Mouse (Mus musculus) erythroblast, embryonic 14.5 days (primary cell): ENCODE results near the gene Olfr373. TPM values are rescaled to one million over a fixed set of nuclear protein-coding genes. Genes with fewer than 3 reads are reported as not detected.

Experiments used
- H3K27me3 ChIP-seq: 2 replicates; pipeline ENCODE4 v1.6.1; 2012; ENCODE audit warnings: inconsistent platforms; ENCODE audit not compliant: control insufficient read depth
- H3K36me3 ChIP-seq: 2 replicates; pipeline ENCODE4 v1.6.1; 2012; ENCODE audit warnings: mild to moderate bottlenecking, inconsistent platforms; ENCODE audit not compliant: control insufficient read depth
- H3K4me1 ChIP-seq: 2 replicates; pipeline ENCODE4 v1.6.1; 2012; ENCODE audit warnings: inconsistent platforms; ENCODE audit not compliant: control insufficient read depth
- H3K4me3 ChIP-seq: replicated peaks from 2 replicates; pipeline ENCODE3; 2012; ENCODE audit warnings: moderate library complexity, mild to moderate bottlenecking, inconsistent platforms
- H3K9me3 ChIP-seq: 2 replicates; pipeline ENCODE4 v1.6.1; 2012; ENCODE audit warnings: low read length, inconsistent platforms, mixed read lengths; ENCODE audit not compliant: control insufficient read depth
- GATA1 ChIP-seq: IDR thresholded peaks from 2 replicates; pipeline ENCODE4 v1.6.1; 2012; ENCODE audit warnings: low read length, inconsistent platforms, mixed read lengths
- TAL1 ChIP-seq: IDR thresholded peaks from 3 replicates; pipeline ENCODE4 v1.6.1; 2012; ENCODE audit warnings: low read length, inconsistent platforms, mixed read lengths
- polyA plus RNA-seq: library from polyadenylated mRNA; stranded (reverse); fragments of >175 nt; gene quantifications from 2 replicates; pipeline ENCODE4 v1.2.3, GENCODE M21; 2012

The Olfr373 gene
- polyA plus RNA-seq, 1 experiment, result not detected

DNA sequence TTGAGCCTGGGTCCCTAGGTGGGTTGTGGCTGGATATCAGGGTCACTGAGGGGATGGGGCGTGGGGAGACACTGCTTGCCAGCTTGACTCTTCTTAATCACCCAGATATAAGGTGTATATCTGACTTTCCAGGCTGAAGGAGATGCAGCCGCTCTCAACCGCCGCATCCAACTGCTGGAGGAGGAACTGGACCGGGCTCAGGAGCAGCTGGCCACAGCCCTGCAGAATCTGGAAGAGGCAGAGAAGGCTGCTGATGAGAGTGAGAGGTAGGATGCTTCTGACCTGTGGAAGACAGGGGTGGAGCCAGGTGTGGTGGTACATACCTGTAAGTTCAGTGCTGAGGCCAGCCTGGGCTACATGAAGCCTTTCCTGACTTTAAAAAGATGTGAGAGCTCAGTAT lies 55.5 kb downstream of the Olfr373 start:
- no peaks in the 10 kb centered on the region for H3K9me3 ChIP-seq
- H3K36me3 ChIP-seq, result no peaks in the 10 kb centered on the region; the same call in 1 of the 2 replicates
- peaks cover 49% of the 10 kb centered on the region for H3K27me3 ChIP-seq
- TF ChIP-seq GATA1 (no peak), TAL1 (no peak)
- H3K4me1 ChIP-seq, result peaks cover 4% of the 10 kb centered on the region; the same call in 1 of the 2 replicates
- no peak overlapping the region for H3K4me3 ChIP-seq

GRCm38 (mm10) chr8:72143256-72143824 lies 60.4 kb downstream of the Olfr373 start:
- H3K36me3 ChIP-seq, result no peaks in the 10 kb centered on the region; the same call in 1 of the 2 replicates
- no peaks in the 10 kb centered on the region for H3K4me1 ChIP-seq
- TF ChIP-seq TAL1 (no peak), GATA1 (no peak)
- H3K27me3 ChIP-seq, result no peaks in the 10 kb centered on the region; the same call in 1 of the 2 replicates
- no peaks in the 10 kb centered on the region for H3K9me3 ChIP-seq
- no peak overlapping the region for H3K4me3 ChIP-seq

GRCm38 (mm10) chr8:72144345-72144975 lies 61.5 kb downstream of the Olfr373 start:
- no peaks in the 10 kb centered on the region for H3K27me3 ChIP-seq
- no peaks in the 10 kb centered on the region for H3K4me1 ChIP-seq
- no peak overlapping the region for H3K4me3 ChIP-seq
- TF ChIP-seq TAL1, result no peak
- no peak for TF ChIP-seq GATA1
- H3K9me3 ChIP-seq, result no peaks in the 10 kb centered on the region
- H3K36me3 ChIP-seq, result no peaks in the 10 kb centered on the region; the same call in 1 of the 2 replicates

DNA sequence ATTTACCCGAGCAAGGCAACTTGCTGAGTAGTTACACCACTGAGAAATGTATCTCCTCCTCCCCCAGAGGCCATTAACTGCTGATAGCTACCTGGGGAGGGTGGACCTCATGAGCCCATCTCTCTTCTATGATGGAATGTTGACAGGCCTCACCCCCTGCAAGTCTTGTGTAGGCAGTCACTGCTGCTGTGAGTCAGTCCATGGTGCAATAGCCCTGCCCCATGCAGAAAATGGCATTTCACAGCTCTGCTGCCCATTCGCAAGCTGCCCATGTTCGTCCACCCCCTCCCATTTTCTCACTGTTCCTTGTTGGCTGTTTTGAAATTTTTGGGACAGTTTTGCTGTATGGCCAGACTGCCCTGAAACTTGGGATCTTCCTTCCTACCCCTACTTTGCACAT lies 62.5 kb downstream of the Olfr373 start:
- Histone ChIP-seq H3K4me1 (no peaks in the 10 kb centered on the region), H3K4me3 (no peak overlapping the region), H3K9me3 (no peaks in the 10 kb centered on the region), H3K36me3 (peaks cover 3% of the 10 kb centered on the region; the same call in 1 of the 2 replicates), H3K27me3 (no peaks in the 10 kb centered on the region)
- no peak for TF ChIP-seq GATA1

GRCm38 (mm10) chr8:72146056-72146455 lies 63.1 kb downstream of the Olfr373 start:
- Histone ChIP-seq H3K4me3 (no peak overlapping the region), H3K4me1 (no peaks in the 10 kb centered on the region), H3K36me3 (peaks cover 4% of the 10 kb centered on the region; the same call in 1 of the 2 replicates), H3K9me3 (no peaks in the 10 kb centered on the region), H3K27me3 (no peaks in the 10 kb centered on the region)
- TF ChIP-seq GATA1 (no peak), TAL1 (no peak)

DNA sequence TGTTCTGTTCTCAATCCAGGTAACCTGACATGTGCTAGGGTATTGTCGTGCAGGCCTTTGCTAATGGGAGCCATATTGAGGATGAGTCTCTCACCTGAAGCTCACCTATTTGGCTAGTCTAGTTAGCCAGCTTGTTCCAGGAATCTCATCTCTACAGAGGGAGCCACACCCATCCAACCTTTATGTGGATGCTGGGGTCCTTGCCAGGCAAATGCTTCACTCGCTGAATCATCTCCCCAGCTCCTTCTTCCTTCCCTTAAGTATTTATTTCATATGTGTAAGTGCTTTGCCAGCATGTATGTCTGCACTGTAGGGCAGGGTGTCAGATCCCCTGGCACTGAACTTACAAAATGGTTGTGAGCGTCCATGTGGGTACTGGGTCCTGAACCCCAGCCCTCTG lies 63.6 kb downstream of the Olfr373 start:
- TF ChIP-seq TAL1, result no peak
- TF ChIP-seq GATA1, result no peak
- H3K36me3 ChIP-seq, result peaks cover 7% of the 10 kb centered on the region
- H3K4me3 ChIP-seq, result no peak overlapping the region
- no peaks in the 10 kb centered on the region for H3K9me3 ChIP-seq
- no peaks in the 10 kb centered on the region for H3K4me1 ChIP-seq
- H3K27me3 ChIP-seq, result no peaks in the 10 kb centered on the region

DNA sequence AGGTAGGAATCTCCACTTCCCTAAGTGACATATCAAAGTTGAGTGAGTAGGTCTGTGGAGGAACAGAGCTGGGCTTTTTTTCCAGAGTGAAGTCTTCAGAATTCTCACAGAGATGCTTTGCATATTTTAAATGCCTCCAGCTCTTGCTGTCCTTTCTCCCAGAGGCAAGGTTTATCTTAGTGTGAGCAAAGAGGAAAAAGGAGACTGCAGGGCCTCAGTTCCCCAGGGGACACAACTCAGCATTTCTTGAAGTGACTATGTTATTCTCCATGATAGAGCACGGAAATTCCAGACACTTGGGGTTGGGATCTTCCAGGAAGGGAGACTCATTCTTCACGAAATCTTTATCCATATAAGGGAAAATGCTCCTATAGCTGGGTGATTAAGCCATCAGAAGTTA lies 64.3 kb downstream of the Olfr373 start:
- H3K9me3 ChIP-seq, result no peaks in the 10 kb centered on the region
- TF ChIP-seq GATA1 (no peak), TAL1 (no peak)
- no peaks in the 10 kb centered on the region for H3K27me3 ChIP-seq
- peaks cover 9% of the 10 kb centered on the region for H3K36me3 ChIP-seq
- no peaks in the 10 kb centered on the region for H3K4me1 ChIP-seq
- H3K4me3 ChIP-seq, result no peak overlapping the region

DNA sequence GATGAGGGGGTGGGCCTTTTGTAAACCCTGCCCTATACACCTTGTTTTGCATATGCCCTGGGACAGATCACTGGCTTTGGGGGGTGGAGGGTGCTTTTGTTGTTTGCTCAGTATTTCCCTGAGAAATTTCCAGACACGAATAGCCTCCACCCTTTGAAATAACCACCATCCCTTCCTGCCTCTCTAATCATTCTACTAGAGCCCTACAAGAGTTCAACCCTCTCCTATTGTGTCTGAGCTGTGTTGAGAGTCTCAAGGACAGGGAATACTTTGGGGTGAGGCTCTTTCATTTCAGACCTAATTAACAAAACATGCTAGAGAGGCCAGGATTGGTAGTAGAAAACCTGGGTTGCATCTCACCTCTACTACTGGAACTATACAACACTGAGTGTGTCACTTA lies 66.1 kb downstream of the Olfr373 start:
- peaks cover 20% of the 10 kb centered on the region for H3K36me3 ChIP-seq
- H3K4me1 ChIP-seq, result no peaks in the 10 kb centered on the region; the same call in 1 of the 2 replicates
- H3K4me3 ChIP-seq, result no peak overlapping the region
- no peak for TF ChIP-seq GATA1
- no peak for TF ChIP-seq TAL1
- H3K27me3 ChIP-seq, result no peaks in the 10 kb centered on the region
- no peaks in the 10 kb centered on the region for H3K9me3 ChIP-seq

DNA sequence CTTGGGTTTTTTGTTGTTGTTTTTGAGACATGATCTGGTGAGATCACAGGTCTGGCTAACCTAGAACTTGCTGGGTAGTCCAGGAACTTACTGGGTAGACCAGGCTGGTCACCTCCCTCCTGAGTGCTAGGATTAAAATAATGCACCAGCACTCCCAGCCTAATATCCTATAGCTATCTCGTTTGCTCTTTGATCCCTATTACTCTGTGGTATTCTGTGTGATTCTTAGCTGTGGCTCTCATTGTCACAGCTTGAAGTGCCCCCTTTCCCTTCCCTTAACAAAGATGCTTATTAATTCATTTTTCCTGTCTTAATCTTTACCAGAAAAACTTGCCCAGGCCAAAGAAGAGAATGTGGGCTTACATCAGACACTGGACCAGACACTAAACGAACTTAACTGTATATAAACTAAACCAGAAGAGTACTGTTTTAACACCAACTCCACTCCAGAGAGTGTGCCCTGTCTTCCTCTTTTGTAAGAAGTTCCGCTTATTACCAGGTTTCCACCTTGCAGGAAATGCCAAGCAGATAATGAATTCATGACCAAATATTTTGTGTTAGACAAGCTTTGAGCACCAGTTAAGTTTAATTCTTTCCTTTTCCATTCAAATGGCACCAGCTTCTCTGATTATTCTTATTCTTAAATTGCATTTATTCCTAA lies 68.6 kb downstream of the Olfr373 start:
- Histone ChIP-seq H3K27me3 (no peaks in the 10 kb centered on the region), H3K4me3 (no peak overlapping the region), H3K36me3 (peaks cover 29% of the 10 kb centered on the region), H3K9me3 (no peaks in the 10 kb centered on the region), H3K4me1 (peaks cover 3% of the 10 kb centered on the region)
- TF ChIP-seq GATA1, result no peak
- TF ChIP-seq TAL1, result no peak

Other genes with a start within 250 kb of the Olfr373 start
- gene Zfp709, start 201.2 kb upstream of the Olfr373 start, polyA plus RNA-seq, result not detected in 2 replicates
- gene Zfp882, start 174.6 kb upstream of the Olfr373 start, polyA plus RNA-seq, result 0.02 TPM in 1 of 2 replicates, not detected in the other
- 0.19 TPM in 2 replicates for gene Zfp617, start 174.5 kb upstream of the Olfr373 start, polyA plus RNA-seq
- gene Zfp961, start 132.1 kb upstream of the Olfr373 start, polyA plus RNA-seq, result 0.03 and 0.12 TPM in 2 replicates
- 0.16 and 0.19 TPM in 2 replicates for gene Cyp4f18, start 73.6 kb upstream of the Olfr373 start, polyA plus RNA-seq
- gene Olfr372, start 42.0 kb upstream of the Olfr373 start, polyA plus RNA-seq, result not detected in 2 replicates
- gene Olfr374, start 23.9 kb downstream of the Olfr373 start, polyA plus RNA-seq, result not detected in 2 replicates
- 0.21 and 0.24 TPM in 2 replicates for gene Tpm4, start 51.8 kb downstream of the Olfr373 start, polyA plus RNA-seq
- gene Rab8a, start 78.0 kb downstream of the Olfr373 start, polyA plus RNA-seq, result 5.4 and 6.2 TPM in 2 replicates
- 0.04 and 0.05 TPM in 2 replicates for gene Hsh2d, start 106.5 kb downstream of the Olfr373 start, polyA plus RNA-seq
- not detected in 2 replicates for gene Cib3, start 129.7 kb downstream of the Olfr373 start, polyA plus RNA-seq
- gene Gm11034, start 130.5 kb downstream of the Olfr373 start, polyA plus RNA-seq, result not detected in 2 replicates
- 7.4 and 8.4 TPM in 2 replicates for gene Fam32a, start 136.6 kb downstream of the Olfr373 start, polyA plus RNA-seq
- gene Ap1m1, start 156.8 kb downstream of the Olfr373 start, polyA plus RNA-seq, result 15.3 and 18.4 TPM in 2 replicates
- gene Gm10282, start 222.1 kb downstream of the Olfr373 start, polyA plus RNA-seq, result 5.6 and 6.0 TPM in 2 replicates
- gene Klf2, start 235.9 kb downstream of the Olfr373 start, polyA plus RNA-seq, result 1.4 TPM in 2 replicates